Mouse (Mus musculus) megakaryocyte, embryonic 14.5 days (primary cell): ENCODE data around the gene Pnpla3. TPM values are rescaled to one million over a fixed set of nuclear protein-coding genes. Genes with fewer than 3 reads are reported as not detected.

Experiments used
- H3K27me3 ChIP-seq: replicated peaks from 2 replicates; pipeline ENCODE3; 2012; ENCODE audit warnings: inconsistent platforms
- H3K36me3 ChIP-seq: replicated peaks from 2 replicates; pipeline ENCODE3; 2012; ENCODE audit warnings: low read length, inconsistent platforms, mixed read lengths
- H3K4me1 ChIP-seq: 2 replicates; pipeline ENCODE4 v1.6.1; 2012; ENCODE audit warnings: inconsistent platforms
- H3K4me3 ChIP-seq: replicated peaks from 2 replicates; pipeline ENCODE3; 2012; ENCODE audit warnings: moderate library complexity, mild to moderate bottlenecking, inconsistent platforms
- H3K9me3 ChIP-seq: 2 replicates; pipeline ENCODE4 v1.6.1; 2012; ENCODE audit warnings: inconsistent platforms
- FLI1 ChIP-seq: IDR thresholded peaks from 2 replicates; pipeline ENCODE4 v1.6.1; 2012; ENCODE audit warnings: low read length, inconsistent platforms, mixed read lengths
- GATA1 ChIP-seq: IDR thresholded peaks from 3 replicates; pipeline ENCODE4 v1.6.1; 2012; ENCODE audit warnings: mixed read lengths, low read length, inconsistent platforms, borderline replicate concordance
- polyA plus RNA-seq: library from polyadenylated mRNA; stranded (reverse); fragments of >175 nt; gene quantifications from 2 replicates; pipeline ENCODE4 v1.2.3, GENCODE M21; 2012; ENCODE audit warnings: low replicate concordance; ENCODE audit not compliant: insufficient read depth

The Pnpla3 gene
- polyA plus RNA-seq, 1 experiment, result not detected

DNA sequence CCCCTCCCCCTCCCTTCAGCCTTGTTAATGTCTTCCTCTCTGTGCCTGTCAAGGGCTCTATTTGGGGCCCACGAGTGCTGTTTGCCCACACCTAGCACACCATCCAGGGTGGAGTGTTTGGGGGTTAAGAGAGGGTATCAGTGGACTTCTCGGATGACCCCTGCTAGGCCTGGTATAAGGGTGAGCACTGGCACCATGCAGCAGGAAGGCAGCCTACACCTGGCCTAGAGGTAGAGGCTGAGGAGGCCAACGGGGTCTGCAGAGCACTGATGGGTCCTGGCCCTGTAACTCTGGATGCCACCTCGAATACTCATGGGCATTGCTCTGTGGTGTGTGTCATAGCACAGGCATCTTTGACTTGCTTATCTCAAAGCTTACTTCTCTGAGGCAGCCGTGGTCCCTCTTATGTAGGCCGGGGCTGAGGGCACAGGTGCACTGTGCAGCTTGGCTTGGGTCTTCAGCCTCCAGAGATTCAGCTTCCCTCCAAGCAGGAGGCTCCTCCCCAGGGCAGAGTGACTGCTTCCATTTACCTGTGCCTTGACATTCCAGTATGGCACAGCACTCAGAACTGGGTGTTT, 45.6 kb downstream of the Pnpla3 start:
- Histone ChIP-seq H3K27me3 (no peaks in the 10 kb centered on the region), H3K36me3 (peaks cover 95% of the 10 kb centered on the region), H3K4me3 (peak overlapping the region; percentile 93), H3K4me1 (peaks cover 100% of the 10 kb centered on the region), H3K9me3 (no peaks in the 10 kb centered on the region)
- no peak for TF ChIP-seq FLI1
- no peak for TF ChIP-seq GATA1

DNA sequence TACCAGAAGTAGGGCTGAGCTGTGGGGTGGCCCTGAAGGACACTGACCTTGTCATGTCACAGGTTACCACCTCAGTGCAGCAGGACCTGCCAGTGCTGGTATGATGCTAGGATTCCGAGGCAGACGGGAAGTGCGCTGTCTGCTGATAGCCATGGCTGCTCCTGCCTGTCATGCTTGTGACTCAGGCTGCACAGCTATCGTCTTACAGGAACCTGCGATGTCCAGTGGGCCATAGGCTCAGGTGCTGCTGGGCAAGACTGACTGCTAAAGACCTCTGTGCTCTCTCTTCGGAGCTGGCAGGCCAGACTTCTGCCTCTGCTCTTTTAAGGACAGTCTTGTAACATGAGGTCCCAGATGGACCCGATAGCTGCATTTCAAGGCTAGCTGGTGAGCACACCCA, 46.8 kb downstream of the Pnpla3 start:
- TF ChIP-seq GATA1 (no peak), FLI1 (no peak)
- no peaks in the 10 kb centered on the region for H3K9me3 ChIP-seq
- peaks cover 100% of the 10 kb centered on the region for H3K4me1 ChIP-seq
- H3K36me3 ChIP-seq, result peaks cover 97% of the 10 kb centered on the region
- no peaks in the 10 kb centered on the region for H3K27me3 ChIP-seq
- peak overlapping the region; percentile 78 for H3K4me3 ChIP-seq

DNA sequence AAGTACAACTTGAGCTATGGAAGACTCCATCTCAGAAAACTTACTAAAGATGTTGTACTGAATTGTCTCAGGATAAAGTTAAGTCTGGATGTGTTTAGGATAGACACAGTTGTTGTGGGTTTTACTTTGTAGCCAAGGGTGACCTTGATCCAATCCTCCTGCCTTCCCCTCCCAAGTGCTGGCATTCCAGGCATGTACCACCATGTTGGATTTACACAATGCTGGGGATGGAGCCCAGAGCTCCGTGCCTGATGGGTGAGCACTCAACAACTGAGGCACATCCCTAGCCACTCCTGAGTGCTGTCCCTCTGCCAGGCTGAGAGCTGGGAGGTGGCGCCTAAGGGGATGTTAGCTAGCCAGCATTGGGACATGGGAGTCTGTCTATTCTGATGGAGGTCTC, 47.6 kb downstream of the Pnpla3 start:
- Histone ChIP-seq H3K36me3 (peaks cover 100% of the 10 kb centered on the region), H3K4me1 (peaks cover 100% of the 10 kb centered on the region), H3K9me3 (no peaks in the 10 kb centered on the region), H3K4me3 (peak overlapping the region; percentile 30), H3K27me3 (no peaks in the 10 kb centered on the region)
- TF ChIP-seq FLI1, result no peak
- no peak for TF ChIP-seq GATA1

DNA sequence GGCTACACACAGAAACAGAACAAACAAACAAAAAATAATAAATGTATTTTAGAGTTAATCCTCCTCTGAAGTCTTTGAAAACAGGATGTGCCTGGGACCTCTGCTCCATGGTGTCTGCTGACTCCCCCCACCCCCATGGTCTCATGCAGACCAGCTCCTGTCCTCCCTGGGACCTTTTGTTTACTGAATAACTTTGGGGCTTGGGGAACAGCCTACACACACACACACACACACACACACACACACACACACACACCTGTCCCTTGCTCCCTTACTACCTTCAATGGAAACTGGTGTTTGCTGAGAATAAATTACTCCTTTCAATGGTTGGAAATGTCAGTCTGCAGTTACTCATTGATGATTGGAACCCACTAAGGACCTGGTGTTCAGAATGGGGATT, 48.4 kb downstream of the Pnpla3 start:
- Histone ChIP-seq H3K36me3 (peaks cover 100% of the 10 kb centered on the region), H3K27me3 (no peaks in the 10 kb centered on the region), H3K4me1 (peaks cover 93% of the 10 kb centered on the region), H3K4me3 (no peak overlapping the region), H3K9me3 (peaks cover 5% of the 10 kb centered on the region)
- TF ChIP-seq GATA1 (no peak), FLI1 (no peak)

DNA sequence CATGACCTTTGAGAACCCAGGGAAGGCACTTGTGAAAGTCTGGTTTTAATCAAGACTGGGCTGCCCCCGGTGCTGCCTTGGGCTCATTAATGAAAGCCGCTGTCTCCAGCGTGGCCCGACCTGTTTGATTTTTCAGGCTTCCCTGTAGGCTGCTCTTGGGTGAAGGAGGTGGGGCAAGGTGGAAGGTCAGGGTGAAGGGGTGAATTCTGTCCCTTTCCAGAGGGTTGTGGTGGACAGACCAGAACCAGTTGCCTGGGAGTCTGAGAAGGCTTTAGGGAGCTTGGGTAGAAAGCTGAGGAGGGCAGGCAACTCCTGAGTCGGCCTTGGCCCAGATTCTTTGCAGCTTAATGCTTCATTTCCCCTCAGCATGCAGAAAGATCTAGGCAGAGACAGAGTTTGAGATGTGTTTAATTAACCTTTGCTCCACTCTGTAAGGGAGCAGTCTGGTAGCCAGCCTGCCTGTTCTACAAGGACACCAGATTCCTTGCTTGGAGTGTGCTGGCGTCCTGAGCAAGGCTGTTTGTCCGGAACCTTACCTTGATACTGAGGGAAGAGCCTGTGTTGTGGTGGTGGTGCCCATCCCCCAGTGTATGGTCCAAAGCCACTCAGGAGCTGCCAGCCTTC, 48.9 kb downstream of the Pnpla3 start:
- Histone ChIP-seq H3K9me3 (peaks cover 8% of the 10 kb centered on the region), H3K27me3 (no peaks in the 10 kb centered on the region), H3K36me3 (peaks cover 96% of the 10 kb centered on the region), H3K4me3 (no peak overlapping the region), H3K4me1 (peaks cover 90% of the 10 kb centered on the region)
- TF ChIP-seq GATA1, result no peak
- no peak for TF ChIP-seq FLI1

DNA sequence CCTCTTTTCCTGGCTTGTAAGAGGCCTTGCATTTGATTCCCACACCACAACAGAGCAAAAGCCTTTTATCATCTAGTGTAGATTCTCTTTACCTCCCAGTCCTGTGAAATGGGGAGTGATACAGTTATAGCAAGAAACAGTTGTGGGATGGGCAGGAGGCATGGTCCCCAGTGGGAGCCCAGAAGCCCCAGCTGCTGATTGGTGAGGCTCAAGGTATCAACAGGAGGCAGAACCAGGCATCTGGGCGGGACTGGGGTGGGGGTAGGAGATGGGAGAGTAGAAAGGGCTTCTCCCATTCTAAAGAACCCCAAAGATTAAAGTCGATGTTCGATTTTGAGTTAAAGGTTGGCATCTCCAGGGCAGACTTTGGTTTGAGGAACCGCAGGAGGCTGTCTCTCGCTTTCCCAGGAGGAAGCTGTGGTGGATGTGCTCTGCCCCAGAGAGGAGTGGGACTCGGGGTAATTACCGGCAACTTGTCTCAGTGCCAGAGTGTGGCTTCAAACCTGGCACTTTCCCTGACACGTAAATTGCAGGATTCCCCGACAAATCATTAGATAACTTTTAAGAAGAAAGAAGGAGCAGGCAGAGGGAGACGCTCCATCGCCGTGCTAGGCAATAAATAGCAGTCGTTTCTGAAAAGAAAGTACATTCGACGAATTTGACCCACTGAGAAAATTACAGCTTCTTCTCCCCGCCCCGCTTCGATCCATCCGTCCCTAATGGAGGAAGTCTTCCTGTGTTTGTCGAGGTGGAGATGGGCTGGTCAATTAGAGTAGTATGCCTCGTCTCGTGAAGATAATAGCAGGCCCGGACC, 50.5 kb downstream of the Pnpla3 start:
- Histone ChIP-seq H3K9me3 (peaks cover 8% of the 10 kb centered on the region), H3K36me3 (peaks cover 80% of the 10 kb centered on the region), H3K4me3 (no peak overlapping the region), H3K27me3 (no peaks in the 10 kb centered on the region), H3K4me1 (peaks cover 90% of the 10 kb centered on the region)
- TF ChIP-seq GATA1 (no peak), FLI1 (no peak)

DNA sequence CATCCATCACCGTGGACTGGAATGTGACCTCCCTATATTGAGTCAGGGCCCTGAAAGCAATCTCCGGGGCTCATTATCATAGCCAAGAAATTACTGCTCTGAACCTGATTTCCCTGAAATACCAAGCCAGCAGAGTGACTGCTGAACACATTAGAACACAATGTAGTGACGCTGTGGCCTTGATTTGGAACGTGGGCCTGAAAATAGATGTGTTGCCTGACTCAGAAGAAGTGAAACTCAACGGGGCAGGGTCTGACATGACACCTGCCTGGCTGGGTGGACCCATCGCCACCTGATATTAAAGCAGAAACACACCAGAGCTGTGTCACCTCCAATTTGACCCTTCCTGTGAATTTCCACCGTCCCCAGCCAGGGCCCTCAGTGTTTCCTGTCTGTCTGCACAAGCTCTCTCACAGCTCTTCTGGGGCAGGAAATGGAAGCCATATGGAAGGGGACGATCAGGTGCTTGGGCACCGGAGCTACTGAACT, 51.2 kb downstream of the Pnpla3 start:
- Histone ChIP-seq H3K36me3 (peaks cover 73% of the 10 kb centered on the region), H3K27me3 (no peaks in the 10 kb centered on the region), H3K4me1 (peaks cover 90% of the 10 kb centered on the region), H3K4me3 (peak overlapping the region; percentile 33), H3K9me3 (peaks cover 8% of the 10 kb centered on the region)
- TF ChIP-seq FLI1 (no peak), GATA1 (no peak)

DNA sequence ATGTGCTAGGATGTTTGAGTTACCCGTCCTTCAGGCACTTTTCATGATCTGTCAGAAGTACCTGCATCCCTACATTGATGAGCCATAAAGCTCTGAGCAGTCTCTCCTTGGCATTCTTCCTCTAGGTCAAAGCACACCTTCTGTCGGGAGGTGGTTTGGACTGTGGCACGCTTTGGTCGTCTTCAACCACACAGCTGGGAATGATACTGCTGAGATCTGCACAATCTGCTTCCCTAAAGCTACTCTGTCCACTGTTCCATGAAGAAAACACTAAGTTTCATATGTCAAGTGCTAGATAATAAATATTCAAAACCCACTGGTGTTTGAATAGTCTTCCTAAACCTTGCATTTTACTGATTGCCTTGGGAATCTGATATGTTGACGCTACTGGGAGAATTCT, 53.9 kb downstream of the Pnpla3 start:
- H3K4me3 ChIP-seq, result no peak overlapping the region
- TF ChIP-seq GATA1, result no peak
- TF ChIP-seq FLI1, result no peak
- peaks cover 8% of the 10 kb centered on the region for H3K9me3 ChIP-seq
- peaks cover 70% of the 10 kb centered on the region for H3K4me1 ChIP-seq
- peaks cover 46% of the 10 kb centered on the region for H3K36me3 ChIP-seq
- H3K27me3 ChIP-seq, result peaks cover 13% of the 10 kb centered on the region

DNA sequence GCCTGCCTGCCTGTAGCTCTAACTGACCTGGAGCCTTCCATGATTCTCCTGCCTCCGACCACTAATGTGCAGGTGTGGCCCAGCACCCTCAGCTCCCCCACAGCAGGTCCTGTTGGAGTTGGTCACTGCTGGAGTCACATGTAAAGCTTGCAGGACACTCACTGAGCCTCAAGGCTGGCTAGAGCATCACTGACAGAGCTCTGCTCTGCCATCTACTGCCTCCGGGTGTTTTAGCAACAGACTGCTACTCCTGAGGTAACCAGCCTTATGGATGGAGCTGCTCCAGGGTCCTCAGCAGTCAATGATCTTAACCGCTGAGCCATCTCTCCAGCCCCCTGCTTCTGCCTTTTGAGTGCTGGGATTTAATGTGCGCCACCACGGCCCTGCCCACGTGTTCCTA, 55.8 kb downstream of the Pnpla3 start:
- H3K36me3 ChIP-seq, result peaks cover 27% of the 10 kb centered on the region
- no peak for TF ChIP-seq FLI1
- TF ChIP-seq GATA1, result no peak
- H3K27me3 ChIP-seq, result peaks cover 18% of the 10 kb centered on the region
- H3K4me3 ChIP-seq, result no peak overlapping the region
- peaks cover 8% of the 10 kb centered on the region for H3K9me3 ChIP-seq
- H3K4me1 ChIP-seq, result peaks cover 60% of the 10 kb centered on the region

DNA sequence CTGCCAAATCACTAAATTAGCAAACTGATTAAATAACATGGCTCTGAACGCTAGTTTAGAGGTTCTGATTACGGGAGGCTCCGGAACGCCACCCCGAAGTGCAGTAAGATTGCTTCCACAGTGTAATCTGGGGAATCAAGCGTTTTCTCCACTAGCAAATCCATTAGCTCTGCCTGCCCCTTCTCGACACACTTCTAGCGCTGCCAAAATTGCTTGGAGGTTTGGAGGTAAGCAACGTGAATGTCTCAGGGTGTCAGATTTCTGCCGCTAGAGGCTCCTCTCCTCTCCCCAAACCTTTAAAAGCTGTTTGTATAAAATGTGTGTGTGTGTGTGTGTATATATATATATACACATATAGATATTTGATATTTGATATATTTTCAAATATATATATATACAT, 57.1 kb downstream of the Pnpla3 start:
- Histone ChIP-seq H3K36me3 (peaks cover 17% of the 10 kb centered on the region), H3K9me3 (peaks cover 8% of the 10 kb centered on the region), H3K4me3 (no peak overlapping the region), H3K4me1 (peaks cover 60% of the 10 kb centered on the region), H3K27me3 (peaks cover 18% of the 10 kb centered on the region)
- TF ChIP-seq GATA1 (no peak), FLI1 (no peak)
